Mouse (Mus musculus) left cerebral cortex, postnatal 36 days (tissue): ENCODE results near the gene Gm8050. TPM values are rescaled to one million over a fixed set of nuclear protein-coding genes. Genes with fewer than 3 reads are reported as not detected.
"Not testable (repeated sequence)": the region's sequence is repeated elsewhere in the genome, so short reads cannot be mapped to it uniquely, and the experiment has no call there.

Experiments used
- DNase-seq, 2 experiments: peaks; one replicate each; pipeline ENCODE4 v3.0.0; 2021 to 2022; ENCODE audit warnings: low spot score in 2 of 2, mixed read lengths in 1 of 2
- intact Hi-C: fragments of 180-260 bp; cut with DNase I; formaldehyde crosslinking; loops from one replicate; pipeline ENCODE4 v1.15.1; 2025
- total RNA-seq, 2 experiments: library from RNA; stranded (reverse); gene quantifications; 2 replicates each; pipeline ENCODE4 v1.2.3; 2021

Gene Gm8050
- total RNA-seq, result not detected

- DNase-seq, intact Hi-C loops: not testable (repeated sequence)
Measured at GRCm38 (mm10) chr14:6720151-6720550, at the start of gene Gm8050. Gene Gm8050 (minus strand): TSS chr14:6720251.

DNA sequence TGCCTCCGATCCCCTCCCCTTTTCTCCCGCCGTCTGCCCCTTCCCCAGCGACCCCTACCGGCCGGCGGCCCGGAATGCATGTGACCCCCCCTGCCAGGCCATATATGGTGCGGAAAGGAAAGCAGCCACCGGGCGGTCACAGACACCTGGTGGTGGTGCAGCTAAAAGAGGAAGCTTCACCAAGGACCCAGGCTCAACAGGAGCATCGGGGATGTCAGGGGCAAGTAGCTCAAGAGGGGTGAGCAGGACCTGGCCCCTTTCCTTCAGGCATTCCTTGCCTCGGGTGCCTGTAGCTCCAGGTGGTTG lies 37.1 kb upstream of the Gm8050 start:
- intact Hi-C loops, result not testable (repeated sequence)
- peak; percentile 5 to 7 for DNase-seq

DNA sequence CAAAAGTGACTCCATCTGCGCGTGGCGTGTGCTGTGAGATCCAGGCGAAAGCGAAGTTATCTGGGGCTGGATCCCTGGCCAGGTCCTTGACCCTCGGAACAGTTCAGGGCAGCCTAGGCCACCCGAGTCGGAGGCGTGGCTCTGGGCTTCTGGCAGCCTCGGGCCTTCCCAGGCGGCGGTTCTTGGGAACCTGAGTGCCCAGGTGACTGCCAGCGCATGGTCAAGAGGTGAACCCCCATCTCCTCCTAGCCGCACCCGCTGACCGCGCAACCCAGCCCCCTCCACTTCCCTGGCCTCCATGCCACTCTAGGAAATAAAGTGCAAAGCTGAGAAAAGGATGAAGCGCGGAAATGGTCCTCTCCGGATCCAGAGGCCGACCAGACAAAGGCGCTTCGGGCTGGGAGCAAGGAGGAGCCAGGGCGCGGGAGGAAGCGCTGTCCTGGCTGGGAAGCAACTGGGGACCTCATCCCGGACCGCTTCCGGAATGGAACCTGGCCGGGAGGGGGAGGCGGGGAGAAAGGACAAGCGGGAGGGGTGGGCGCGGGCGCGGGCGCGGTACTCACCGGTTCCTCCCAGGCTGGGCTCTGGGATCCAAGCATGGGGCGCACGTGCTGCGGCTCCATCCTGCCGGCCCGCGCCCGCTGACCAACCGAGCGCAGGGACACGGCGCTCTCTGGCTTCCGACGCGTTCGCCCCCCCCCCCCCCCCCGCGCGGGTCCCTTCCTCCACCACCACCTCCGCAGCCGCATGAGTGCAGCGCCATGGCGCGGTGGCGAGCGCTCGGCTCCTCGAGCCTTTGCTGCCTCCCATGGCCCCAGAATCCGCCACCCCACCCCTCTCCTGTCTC lies 36.6 kb upstream of the Gm8050 start:
- intact Hi-C loops, result not testable (repeated sequence)
- peak; percentile 5 to 13 for DNase-seq

- DNase-seq, intact Hi-C loops: not testable (repeated sequence)
Measured at GRCm38 (mm10) chr14:6742232-6742631, 22.2 kb upstream of the Gm8050 start, which contains the start of gene Gm3636. Gene Gm3636 (minus strand): TSS chr14:6742332.

GRCm38 (mm10) chr14:6684070-6684469 lies 36.0 kb downstream of the Gm8050 start, which contains the start of gene Gm10251:
Gene Gm10251 (minus strand): TSS chr14:6684170.
- intact Hi-C loops, DNase-seq: not testable (repeated sequence)

Other genes with a start within 250 kb of the Gm8050 start
- not detected for gene Gm8356, start 183.0 kb downstream of the Gm8050 start, total RNA-seq
- gene Gm3629, start 129.6 kb downstream of the Gm8050 start, total RNA-seq, result 1 to 10 TPM in 1 of 2 experiments, under 1 TPM in 1; 0.68 to 1.2 TPM
- gene Gm3460, start 97.8 kb downstream of the Gm8050 start, total RNA-seq, result not detected
- gene Gm10251, start 36.1 kb downstream of the Gm8050 start, total RNA-seq, result not detected
- gene Gm3636, start 22.1 kb upstream of the Gm8050 start, total RNA-seq, result 1 to 10 TPM; 1.8 to 4.1 TPM
- gene Gm8362, start 54.2 kb upstream of the Gm8050 start, total RNA-seq, result not detected
- under 1 TPM; 0.27 to 0.57 TPM for gene Gm3642, start 120.1 kb upstream of the Gm8050 start, total RNA-seq
- 1 to 10 TPM; 1.3 to 1.6 TPM for gene Gm3667, start 169.7 kb upstream of the Gm8050 start, total RNA-seq